In genomic region chr13:51834024-51834423, GRCm38 (mm10) we compare ENCODE assay signal across 7 mouse cellular contexts. TPM values are rescaled to one million over a fixed set of nuclear protein-coding genes. Genes with fewer than 3 reads are reported as not detected.
DNase-seq lines count a peak whose midpoint lies in the region; ATAC-seq and TF ChIP-seq lines count a peak whose summit lies in the region.
"Not testable (repeated sequence)": the region's sequence is repeated elsewhere in the genome, so short reads cannot be mapped to it uniquely, and the experiment has no call there.

No protein-coding gene starts in this region.

- not testable (repeated sequence) for H3K36me3 ChIP-seq in kidney, adult 2 months (ENCODE audit: control insufficient read depth, insufficient read depth, low read length); lung, postnatal 0 days (ENCODE audit: insufficient read depth, low read length)

- peak; percentile 47 for DNase-seq in CD4-positive, CD25-positive, alpha-beta regulatory T cell, adult 2 months (ENCODE audit: low read depth, low spot score)
- DNase-seq in ZHBTc4 (ENCODE audit: low read depth, low spot score) (peak; percentile 78), liver (peak; percentile 53)
- DNase-seq in gastrocnemius, adult 2 months; lung, postnatal 0 days (ENCODE audit: low spot score): not testable (repeated sequence)
- peak; percentile 69 for DNase-seq in kidney, adult 2 months
- DNase-seq in spleen, postnatal 14 days (ENCODE audit: low spot score in 2 of 2) = peak; percentile 15 to 33

- not testable (repeated sequence) for ATAC-seq in lung, postnatal 0 days

- H3K4me1 ChIP-seq in kidney, adult 2 months (ENCODE audit: control insufficient read depth, insufficient read depth, low read length); lung, postnatal 0 days (ENCODE audit: insufficient read depth, low read depth, low read length): not testable (repeated sequence)

- not testable (repeated sequence) for H3K4me2 ChIP-seq in lung, postnatal 0 days (replicated peaks; ENCODE audit: low read depth, low read length)

- intact Hi-C loops in gastrocnemius, adult 2 months (cut with DNase I) = loop anchor here (5.0 kb wide), 1 partner anchor 703 kb away; no protein-coding TSS in a partner anchor

- 54% methylated on average over 8 of the region's 8 CpGs for WGBS in kidney, adult 2 months
- WGBS in lung, postnatal 0 days = 64% methylated on average over 8 of the region's 8 CpGs

- not testable (repeated sequence) for TF ChIP-seq EP300 in lung, postnatal 0 days (IDR thresholded peaks at IDR 0.05)

- peak; percentile 8; the same call in 1 of the 2 replicates for TF ChIP-seq CTCF in gastrocnemius, adult 2 months (IDR thresholded peaks at IDR 0.05)
- TF ChIP-seq CTCF in kidney, adult 2 months (conservative IDR thresholded peaks at IDR 0.05; ENCODE audit: insufficient read depth, insufficient read length, low read depth, low read length) = not testable (repeated sequence)
- TF ChIP-seq CTCF in lung, postnatal 0 days (IDR thresholded peaks at IDR 0.05) = peak; percentile 35

- H3K4me3 ChIP-seq in gastrocnemius, adult 2 months; kidney, adult 2 months (ENCODE audit: insufficient read depth, low read depth, low read length); lung, postnatal 0 days (ENCODE audit: low read depth, low read length): not testable (repeated sequence)

- not testable (repeated sequence) for H3K9me3 ChIP-seq in lung, postnatal 0 days (ENCODE audit: low read length)

- not testable (repeated sequence) for H3K9ac ChIP-seq in lung, postnatal 0 days (replicated peaks; ENCODE audit: low read depth)

- H3K27me3 ChIP-seq in kidney, adult 2 months (replicated peaks; ENCODE audit: control insufficient read depth, insufficient read depth, low read length); lung, postnatal 0 days (replicated peaks; ENCODE audit: insufficient read depth, low read length): not testable (repeated sequence)

- H3K27ac ChIP-seq in gastrocnemius, adult 2 months; kidney, adult 2 months (ENCODE audit: insufficient read depth, low read depth, low read length); lung, postnatal 0 days (ENCODE audit: low read length): not testable (repeated sequence)

- not testable (repeated sequence) for TF ChIP-seq POLR2A in kidney, adult 2 months (IDR thresholded peaks at IDR 0.05; ENCODE audit: low read depth, low read length)

RNA-seq across cellular contexts. Expression of gene Gadd45g, which starts 12.5 kb away (rescaled TPM):
- 100 to 1,000 TPM in 1 of 2 experiments, 10 to 100 TPM in 1; 22.4 to 127 TPM for total RNA-seq in gastrocnemius, adult 2 months (2021)
- polyA plus RNA-seq in kidney, adult 2 months (2012; rRNA removed) = 57.2 and 59.8 TPM in 2 replicates
- polyA plus RNA-seq in lung, postnatal 0 days (2015; fragmentation: Nextera tagmentation; extraction: Ambion mirVana) = 54.7 and 83.4 TPM in 2 replicates

RNA-seq across cellular contexts. Expression of gene Sema4d, which starts 40.5 kb away (rescaled TPM):
- 100 to 1,000 TPM; 110 to 132 TPM for total RNA-seq in gastrocnemius, adult 2 months (2021)
- polyA plus RNA-seq in kidney, adult 2 months (2012; rRNA removed) = 87.8 and 93.2 TPM in 2 replicates
- polyA plus RNA-seq in lung, postnatal 0 days (2015; fragmentation: Nextera tagmentation; extraction: Ambion mirVana) = 4.9 and 5.7 TPM in 2 replicates

Comparison
In these comparisons a context has a peak if more than half of its experiments do, and no peak if none do; other contexts are left out.
1. RNA of gene Sema4d, which starts 40.5 kb away (polyA plus RNA-seq): 87.8 to 93.2 TPM in kidney, adult 2 months; 4.9 to 5.7 TPM in lung, postnatal 0 days; every median in the first group is over 10 times any median in the second.